Comparison of ENCODE assay signal across 9 mouse cellular contexts in genomic region chr1:132140171-132140570, GRCm38 (mm10). TPM values are rescaled to one million over a fixed set of nuclear protein-coding genes. Genes with fewer than 3 reads are reported as not detected.
A peak's percentile ranks its signal among the peaks of the same experiment; 100 is the strongest.
DNase-seq lines count a peak whose midpoint lies in the region; ATAC-seq and TF ChIP-seq lines count a peak whose summit lies in the region.
"Had no signal": no experiment of that assay in that cellular context is flagged by ENCODE, and none has a peak within 500 bp of the region (broad histone marks: within the 10 kb centered on the region; RNA-seq: fewer than 3 reads in every experiment).

No protein-coding gene starts in this region.

- H3K9me3 ChIP-seq in heart, embryonic 12.5 days (replicated peaks), result no peaks in the 10 kb centered on the region
- no peaks in the 10 kb centered on the region for H3K9me3 ChIP-seq in CH12.LX (replicated peaks; ENCODE audit: low read length)
- H3K9me3 ChIP-seq in midbrain, postnatal 0 days (ENCODE audit: low read length), result no peaks in the 10 kb centered on the region
- H3K9me3 ChIP-seq: neural tube, embryonic 13.5 days had no signal

- TF ChIP-seq EP300 in CH12.LX (IDR thresholded peaks at IDR 0.05; ENCODE audit: low read length), result no peak

- peak overlapping the region; percentile 98 for H3K4me2 ChIP-seq in heart, embryonic 12.5 days
- H3K4me2 ChIP-seq in CH12.LX (ENCODE audit: insufficient read depth, low read depth, poor library complexity, severe bottlenecking), result no peak overlapping the region
- H3K4me2 ChIP-seq in midbrain, postnatal 0 days (ENCODE audit: low read depth, low read length, poor library complexity, severe bottlenecking), result 0 out of 2 replicates have a peak overlapping the region, but pooled peaks have one; percentile 99

- 58% methylated on average over 10 of the region's 10 CpGs for WGBS in heart, embryonic 12.5 days
- 62% methylated on average over 10 of the region's 10 CpGs for WGBS in bone marrow, adult 2 months
- 70% methylated on average over 10 of the region's 10 CpGs for WGBS in midbrain, postnatal 0 days

- no peak overlapping the region for H3K4me3 ChIP-seq in heart, embryonic 12.5 days
- no peak overlapping the region for H3K4me3 ChIP-seq in CH12.LX (replicated peaks in 1 of 3; ENCODE audit: low read depth in 2 of 3, low read length in 2 of 3, poor library complexity in 1 of 3)
- no peak overlapping the region for H3K4me3 ChIP-seq in bone marrow, adult 2 months (replicated peaks; ENCODE audit: control insufficient read depth, low read depth, low read length)
- H3K4me3 ChIP-seq in midbrain, postnatal 0 days (ENCODE audit: low read depth, low read length), result no peak overlapping the region

- peak; percentile 65 to 66 for TF ChIP-seq CTCF in CH12.LX (conservative IDR thresholded peaks at IDR 0.05 in 1 of 2, IDR thresholded peaks at IDR 0.05 in 1 of 2; ENCODE audit: low read depth in 2 of 2, low read length in 2 of 2)
- TF ChIP-seq CTCF in bone marrow, adult 2 months (IDR thresholded peaks at IDR 0.05; ENCODE audit: control insufficient read depth, insufficient read depth, low read length), result peak; percentile 51
- TF ChIP-seq CTCF in midbrain, postnatal 0 days (IDR thresholded peaks at IDR 0.05), result peak; percentile 66

- H3K79me2 ChIP-seq in CH12.LX (replicated peaks; ENCODE audit: control insufficient read depth, extremely low read depth, insufficient read depth, poor library complexity, severe bottlenecking), result no peaks in the 10 kb centered on the region

- H3K27ac ChIP-seq in heart, embryonic 12.5 days (ENCODE audit: poor library complexity, severe bottlenecking), result no peak overlapping the region
- H3K27ac ChIP-seq in CH12.LX (ENCODE audit: insufficient read depth, low read depth), result no peak overlapping the region
- no peak overlapping the region for H3K27ac ChIP-seq in bone marrow, adult 2 months (ENCODE audit: control insufficient read depth, insufficient read depth, low read depth, low read length, poor library complexity)
- H3K27ac ChIP-seq in midbrain, postnatal 0 days (ENCODE audit: low read depth, low read length), result no peak overlapping the region
- H3K27ac ChIP-seq: neural tube, embryonic 13.5 days had no signal

- no peaks in the 10 kb centered on the region for H3K27me3 ChIP-seq in heart, embryonic 12.5 days (replicated peaks)
- H3K27me3 ChIP-seq in CH12.LX (replicated peaks), result peaks cover 24% of the 10 kb centered on the region
- no peaks in the 10 kb centered on the region for H3K27me3 ChIP-seq in midbrain, postnatal 0 days (ENCODE audit: insufficient read depth, low read length)

- TF ChIP-seq POLR2A in CH12.LX (IDR thresholded peaks at IDR 0.05; ENCODE audit: low read depth, low read length), result no peak
- TF ChIP-seq POLR2A in bone marrow, adult 2 months (IDR thresholded peaks at IDR 0.05; ENCODE audit: borderline replicate concordance, control insufficient read depth, low read depth, low read length), result no peak

- no peak; the same call in none of the 2 replicates for TF ChIP-seq RAD21 in CH12.LX (IDR thresholded peaks at IDR 0.05; ENCODE audit: low read depth, low read length)

- H3K36me3 ChIP-seq in heart, embryonic 12.5 days, result no peaks in the 10 kb centered on the region
- no peaks in the 10 kb centered on the region for H3K36me3 ChIP-seq in CH12.LX (replicated peaks in 1 of 2; ENCODE audit: control insufficient read depth in 1 of 2, insufficient read depth in 1 of 2, low read length in 1 of 2)
- no peaks in the 10 kb centered on the region for H3K36me3 ChIP-seq in midbrain, postnatal 0 days (ENCODE audit: insufficient read depth, low read length)
- H3K36me3 ChIP-seq: neural tube, embryonic 13.5 days had no signal

- in situ Hi-C loops in CH12.LX (cut with MboI; ENCODE audit: low pct_ligation_motif_present, low pct_unique_long_range_greater_than_20kb, low sequenced_read_pairs), result no loop called here

- ATAC-seq in heart, embryonic 12.5 days (ENCODE audit: insufficient number of reproducible peaks, low FRiP score), result no peak
- ATAC-seq in midbrain, postnatal 0 days (ENCODE audit: low FRiP score), result no peak

- no peak overlapping the region for H3K9ac ChIP-seq in heart, embryonic 12.5 days
- no peak overlapping the region for H3K9ac ChIP-seq in CH12.LX (ENCODE audit: insufficient read depth, low read depth)
- H3K9ac ChIP-seq in midbrain, postnatal 0 days (replicated peaks; ENCODE audit: low read length, poor library complexity, severe bottlenecking), result no peak overlapping the region

- peaks cover 32% of the 10 kb centered on the region for H3K4me1 ChIP-seq in heart, embryonic 12.5 days (replicated peaks)
- H3K4me1 ChIP-seq in CH12.LX (ENCODE audit: control insufficient read depth in 1 of 2, insufficient read depth in 2 of 2), result peaks cover 0 to 8% of the 10 kb centered on the region in 2 experiments; a peak in 3 of 4 replicates
- H3K4me1 ChIP-seq in bone marrow, adult 2 months (ENCODE audit: control insufficient read depth, insufficient read depth, low read length), result no peaks in the 10 kb centered on the region; the same call in none of the 2 replicates
- H3K4me1 ChIP-seq in midbrain, postnatal 0 days (ENCODE audit: insufficient read depth, low read length), result peaks cover 16% of the 10 kb centered on the region; the same call in 1 of the 2 replicates

- no peak for DNase-seq in heart, postnatal 25 days (ENCODE audit: low spot score)
- DNase-seq in CH12.LX (ENCODE audit: extremely low read depth), result peak; percentile 61
- DNase-seq in kidney, adult 18-20 months, result peak; percentile 63
- peak; percentile 48 for DNase-seq in midbrain, postnatal 0 days (ENCODE audit: low spot score)
- DNase-seq in frontal cortex, adult 2 months (ENCODE audit: extremely low spot score in 1 of 2, low spot score in 1 of 2), result no peak
- no peak for DNase-seq in left cerebral cortex, postnatal 36 days (ENCODE audit: low spot score in 2 of 2)

- intact Hi-C loops in heart, postnatal 25 days (cut with DNase I), result no loop called here
- intact Hi-C loops in left cerebral cortex, postnatal 36 days (cut with DNase I), result no loop called here

- dilution Hi-C loops in CH12.LX (cut with MboI; ENCODE audit: extremely low pct_ligation_motif_present, extremely low pct_unique_long_range_greater_than_20kb, low sequenced_read_pairs), result no loop called here

TF ChIP-seq in CH12.LX, 34 proteins besides CTCF, POLR2A, EP300 and RAD21:
- no peak for TF ChIP-seq NELFE (IDR thresholded peaks at IDR 0.05; ENCODE audit: low read depth, low read length)
- TF ChIP-seq SMC3 (IDR thresholded peaks at IDR 0.05; ENCODE audit: low read depth, low read length), result 0 out of 2 replicates have a peak, but pooled peaks have one; percentile 10
TF ChIP-seq in CH12.LX: peak in this region for 1.

RNA-seq across cellular contexts. Expression of gene Cdk18, which starts 0.7 kb away (rescaled TPM):
- polyA plus RNA-seq in heart, embryonic 12.5 days (2016; fragmentation: Nextera tagmentation; extraction: Ambion mirVana), result 3.7 and 4.8 TPM in 2 replicates
- total RNA-seq in heart, postnatal 25 days (2021), result 10 to 100 TPM; 10.9 to 12.0 TPM
- total RNA-seq in CH12.LX (2012; rRNA removed) (1.0 and 2.5 TPM in 2 replicates), CH12.LX (2014; rRNA removed) (0.32 TPM in 1 of 2 replicates, not detected in the other)
- 1.1 and 1.3 TPM in 2 replicates for polyA plus RNA-seq in CH12.LX (2012; ENCODE audit: insufficient read length, low read depth)
- polyA plus RNA-seq in bone marrow, adult 2 months (2011; ENCODE audit: insufficient read depth, insufficient read length, low replicate concordance, missing spikeins), result 1.3 and 3.8 TPM in 2 replicates
- total RNA-seq in midbrain, postnatal 0 days (2014; rRNA removed), result 3.5 and 7.2 TPM in 2 replicates
- 2.4 and 3.1 TPM in 2 replicates for polyA plus RNA-seq in midbrain, postnatal 0 days (2015; fragmentation: Nextera tagmentation; extraction: Ambion mirVana)
- polyA plus RNA-seq in frontal cortex, adult 2 months (2012; rRNA removed), result 28.8 and 43.4 TPM in 2 replicates
- 10 to 100 TPM; 29.6 to 31.5 TPM for total RNA-seq in left cerebral cortex, postnatal 36 days (2021)

RNA-seq across cellular contexts. Expression of gene Lemd1, which starts 51.1 kb away (rescaled TPM):
- not detected in 2 replicates for polyA plus RNA-seq in heart, embryonic 12.5 days (2016; fragmentation: Nextera tagmentation; extraction: Ambion mirVana)
- total RNA-seq in heart, postnatal 25 days (2021), result not detected
- total RNA-seq in CH12.LX (2012; rRNA removed) (not detected in 2 replicates), CH12.LX (2014; rRNA removed) (not detected in 2 replicates)
- polyA plus RNA-seq in CH12.LX (2012; ENCODE audit: insufficient read length, low read depth), result not detected in 2 replicates
- polyA plus RNA-seq in bone marrow, adult 2 months (2011; ENCODE audit: insufficient read depth, insufficient read length, low replicate concordance, missing spikeins), result not detected in 2 replicates
- total RNA-seq in midbrain, postnatal 0 days (2014; rRNA removed), result 9.3 and 12.6 TPM in 2 replicates
- polyA plus RNA-seq in midbrain, postnatal 0 days (2015; fragmentation: Nextera tagmentation; extraction: Ambion mirVana), result 11.3 and 12.6 TPM in 2 replicates
- polyA plus RNA-seq in frontal cortex, adult 2 months (2012; rRNA removed), result 9.6 and 10.7 TPM in 2 replicates
- 1 to 10 TPM; 6.3 to 6.4 TPM for total RNA-seq in left cerebral cortex, postnatal 36 days (2021)

RNA-seq across cellular contexts. Expression of gene AC124108.1, which starts 51.1 kb away (rescaled TPM):
- polyA plus RNA-seq in heart, embryonic 12.5 days (2016; fragmentation: Nextera tagmentation; extraction: Ambion mirVana), result not detected in 2 replicates
- total RNA-seq in heart, postnatal 25 days (2021), result not detected
- not detected in 2 replicates for total RNA-seq in CH12.LX (2012; rRNA removed)
- total RNA-seq in CH12.LX (2014; rRNA removed), result not detected in 2 replicates
- not detected in 2 replicates for polyA plus RNA-seq in CH12.LX (2012; ENCODE audit: insufficient read length, low read depth)
- not detected in 2 replicates for polyA plus RNA-seq in bone marrow, adult 2 months (2011; ENCODE audit: insufficient read depth, insufficient read length, low replicate concordance, missing spikeins)
- 3.9 and 6.9 TPM in 2 replicates for total RNA-seq in midbrain, postnatal 0 days (2014; rRNA removed)
- 0.50 and 0.54 TPM in 2 replicates for polyA plus RNA-seq in midbrain, postnatal 0 days (2015; fragmentation: Nextera tagmentation; extraction: Ambion mirVana)
- 6.4 and 6.8 TPM in 2 replicates for polyA plus RNA-seq in frontal cortex, adult 2 months (2012; rRNA removed)
- total RNA-seq in left cerebral cortex, postnatal 36 days (2021), result 1 to 10 TPM; 5.4 to 6.2 TPM

Comparison
In these comparisons a context has a peak if more than half of its experiments do, and no peak if none do; other contexts are left out.
1. DNase-seq: peak in CH12.LX (single experiment), kidney, adult 18-20 months (single experiment) and midbrain, postnatal 0 days (single experiment); none in heart, postnatal 25 days (single experiment), frontal cortex, adult 2 months (0 of 2) and left cerebral cortex, postnatal 36 days (0 of 2).
2. Peak in every context shown above with its lines, with median percentiles within 50 percentile points of each other: CTCF ChIP-seq.